Mouse (Mus musculus) lung, postnatal 0 days (tissue): ENCODE measurements around the gene Tfap2c.

Experiments used
- CTCF ChIP-seq: IDR thresholded peaks from 2 replicates; pipeline ENCODE4 v1.5.1; 2016; ENCODE audit warnings: antibody characterized with exemption, mild to moderate bottlenecking
- EP300 ChIP-seq: IDR thresholded peaks from 2 replicates; pipeline ENCODE4 v1.6.1; 2016; ENCODE audit warnings: antibody characterized with exemption, mild to moderate bottlenecking, control low read depth

- TF ChIP-seq EP300 (no peak), CTCF (no peak)
These were observed 28.6 kb upstream of the Tfap2c start for GRCm38 (mm10) chr2:172520616-172521371.
